ENCODE assay signal across 8 mouse cellular contexts in genomic region chr13:49420754-49421605, GRCm38 (mm10). TPM values are rescaled to one million over a fixed set of nuclear protein-coding genes. Genes with fewer than 3 reads are reported as not detected.
DNase-seq lines count a peak whose midpoint lies in the region; ATAC-seq and TF ChIP-seq lines count a peak whose summit lies in the region.

TSS of gene Ippk (plus strand) at chr13:49421249.

- no peaks in the 10 kb centered on the region for H3K9me3 ChIP-seq in embryonic facial prominence, embryonic 15.5 days (replicated peaks)
- H3K9me3 ChIP-seq in limb, embryonic 14.5 days (ENCODE audit: control insufficient read depth, low read length), result no peaks in the 10 kb centered on the region
- no peaks in the 10 kb centered on the region for H3K9me3 ChIP-seq in midbrain, postnatal 0 days (ENCODE audit: low read length)

- peak; percentile 99 for DNase-seq in 416B (ENCODE audit: low read depth)
- peak; percentile 98 for DNase-seq in heart, adult 8-10 months (ENCODE audit: low spot score)
- DNase-seq in kidney, adult 9 months, result peak; percentile 99
- DNase-seq in limb, embryonic 14.5 days (ENCODE audit: low spot score), result peak; percentile 98
- DNase-seq in midbrain, postnatal 0 days (ENCODE audit: low spot score), result peak; percentile 98
- DNase-seq in spleen, postnatal 14 days (ENCODE audit: low spot score in 2 of 2), result peak; percentile 95 to 96

- peaks cover 1% of the 10 kb centered on the region for H3K4me1 ChIP-seq in bone marrow, adult 2 months (ENCODE audit: control insufficient read depth, insufficient read depth, low read length)
- H3K4me1 ChIP-seq in embryonic facial prominence, embryonic 15.5 days, result peaks cover 18% of the 10 kb centered on the region
- peaks cover 16% of the 10 kb centered on the region for H3K4me1 ChIP-seq in limb, embryonic 14.5 days (ENCODE audit: control insufficient read depth, insufficient read depth, low read length)
- H3K4me1 ChIP-seq in midbrain, postnatal 0 days (ENCODE audit: insufficient read depth, low read length), result peaks cover 13% of the 10 kb centered on the region; the same call in 1 of the 2 replicates

- H3K27ac ChIP-seq in bone marrow, adult 2 months (ENCODE audit: control insufficient read depth, insufficient read depth, low read depth, low read length, poor library complexity), result peak within 1 kb of the TSS; percentile 82
- H3K27ac ChIP-seq in embryonic facial prominence, embryonic 15.5 days (replicated peaks), result peak within 1 kb of the TSS; percentile 87
- H3K27ac ChIP-seq in limb, embryonic 14.5 days (replicated peaks; ENCODE audit: low read depth, low read length), result peak within 1 kb of the TSS; percentile 79
- H3K27ac ChIP-seq in midbrain, postnatal 0 days (ENCODE audit: low read depth, low read length), result peak within 1 kb of the TSS; percentile 88

- TF ChIP-seq POLR2A in bone marrow, adult 2 months (IDR thresholded peaks at IDR 0.05; ENCODE audit: borderline replicate concordance, control insufficient read depth, low read depth, low read length), result peak; percentile 79; the same call in 1 of the 2 replicates
- peak; percentile 95; the same call in 1 of the 2 replicates for TF ChIP-seq POLR2A in limb, embryonic 14.5 days (IDR thresholded peaks at IDR 0.05; ENCODE audit: borderline replicate concordance, extremely low read depth, insufficient read depth, insufficient read length)

- peak within 1 kb of the TSS; percentile 89 for H3K4me2 ChIP-seq in embryonic facial prominence, embryonic 15.5 days (replicated peaks)
- peak within 1 kb of the TSS; percentile 86 for H3K4me2 ChIP-seq in limb, embryonic 14.5 days (replicated peaks; ENCODE audit: low read depth, low read length, severe bottlenecking)
- H3K4me2 ChIP-seq in midbrain, postnatal 0 days (ENCODE audit: low read depth, low read length, poor library complexity, severe bottlenecking), result peak within 1 kb of the TSS; percentile 75

- no peaks in the 10 kb centered on the region for H3K27me3 ChIP-seq in embryonic facial prominence, embryonic 15.5 days
- H3K27me3 ChIP-seq in limb, embryonic 14.5 days (ENCODE audit: control insufficient read depth, insufficient read depth, low read length), result no peaks in the 10 kb centered on the region
- no peaks in the 10 kb centered on the region for H3K27me3 ChIP-seq in midbrain, postnatal 0 days (ENCODE audit: insufficient read depth, low read length)

- peak within 1 kb of the TSS; percentile 89 for H3K4me3 ChIP-seq in bone marrow, adult 2 months (replicated peaks; ENCODE audit: control insufficient read depth, low read depth, low read length)
- H3K4me3 ChIP-seq in embryonic facial prominence, embryonic 15.5 days (replicated peaks), result peak within 1 kb of the TSS; percentile 95
- peak within 1 kb of the TSS; percentile 89 for H3K4me3 ChIP-seq in limb, embryonic 14.5 days (replicated peaks; ENCODE audit: low read length)
- peak within 1 kb of the TSS; percentile 66 for H3K4me3 ChIP-seq in midbrain, postnatal 0 days (ENCODE audit: low read depth, low read length)

- ATAC-seq in embryonic facial prominence, embryonic 15.5 days (ENCODE audit: insufficient number of reproducible peaks, low FRiP score, low TSS enrichment, low read depth), result peak; percentile 98
- ATAC-seq in limb, embryonic 14.5 days (ENCODE audit: low FRiP score, low read depth), result peak; percentile 98
- ATAC-seq in midbrain, postnatal 0 days (ENCODE audit: low FRiP score), result peak; percentile 99

- under 1% methylated on average over 69 of the region's 69 CpGs for WGBS in bone marrow, adult 2 months
- under 1% methylated on average over 68 of the region's 69 CpGs for WGBS in embryonic facial prominence, embryonic 15.5 days
- under 1% methylated on average over 54 of the region's 69 CpGs for WGBS in limb, embryonic 14.5 days
- under 1% methylated on average over 67 of the region's 69 CpGs for WGBS in midbrain, postnatal 0 days

- 0 out of 2 replicates have a peak, but pooled peaks cover 3% of the 10 kb centered on the region for H3K36me3 ChIP-seq in embryonic facial prominence, embryonic 15.5 days
- no peaks in the 10 kb centered on the region for H3K36me3 ChIP-seq in limb, embryonic 14.5 days (ENCODE audit: control insufficient read depth, insufficient read depth, low read length)
- no peaks in the 10 kb centered on the region for H3K36me3 ChIP-seq in midbrain, postnatal 0 days (ENCODE audit: insufficient read depth, low read length)

- TF ChIP-seq CTCF in bone marrow, adult 2 months (IDR thresholded peaks at IDR 0.05; ENCODE audit: control insufficient read depth, insufficient read depth, low read length), result no peak
- TF ChIP-seq CTCF in midbrain, postnatal 0 days (IDR thresholded peaks at IDR 0.05), result 0 out of 2 replicates have a peak, but pooled peaks have one; percentile 10

- H3K9ac ChIP-seq in embryonic facial prominence, embryonic 15.5 days, result peak within 1 kb of the TSS; percentile 84
- peak within 1 kb of the TSS; percentile 77 for H3K9ac ChIP-seq in limb, embryonic 14.5 days (ENCODE audit: low read depth, low read length, severe bottlenecking)
- peak within 1 kb of the TSS; percentile 75 for H3K9ac ChIP-seq in midbrain, postnatal 0 days (replicated peaks; ENCODE audit: low read length, poor library complexity, severe bottlenecking)

RNA-seq across cellular contexts. Expression of gene Ippk, which starts in this region (rescaled TPM):
- 4.4 and 4.5 TPM in 2 replicates for polyA plus RNA-seq in bone marrow, adult 2 months (2011; ENCODE audit: insufficient read depth, insufficient read length, low replicate concordance, missing spikeins)
- polyA plus RNA-seq in embryonic facial prominence, embryonic 15.5 days (2015; fragmentation: Nextera tagmentation; extraction: Ambion mirVana), result 12.7 and 13.4 TPM in 2 replicates
- total RNA-seq in heart, adult 8-10 months (2022), result 1 to 10 TPM; 5.5 to 7.5 (median 7.1) TPM
- polyA plus RNA-seq in limb, embryonic 14.5 days (2012; rRNA removed), result 9.0 and 9.8 TPM in 2 replicates
- 14.3 and 14.5 TPM in 2 replicates for polyA plus RNA-seq in limb, embryonic 14.5 days (2014; fragmentation: Nextera tagmentation; extraction: Ambion mirVana)
- 11.9 TPM in 2 replicates for total RNA-seq in midbrain, postnatal 0 days (2014; rRNA removed)
- polyA plus RNA-seq in midbrain, postnatal 0 days (2015; fragmentation: Nextera tagmentation; extraction: Ambion mirVana), result 10.4 and 10.9 TPM in 2 replicates

Comparison
In these comparisons a context has a peak if more than half of its experiments do, and no peak if none do; other contexts are left out.
1. Peak in every context shown above with its lines: DNase-seq, ATAC-seq, H3K4me3 ChIP-seq and H3K27ac ChIP-seq.